Mouse (Mus musculus) inflammation-experienced regulatory T-cells, adult 6 months (primary cell): Measurements from ENCODE around the gene Zfp182. TPM values are rescaled to one million over a fixed set of nuclear protein-coding genes. Genes with fewer than 3 reads are reported as not detected.

Experiments
- ATAC-seq: one replicate; pipeline ENCODE4 v1.8.0; 2017
- polyA plus RNA-seq, 3 experiments: library from polyadenylated mRNA; unstranded; fragments of 100-300 nt; shearing (Covaris generic); gene quantifications; one replicate each; pipeline ENCODE4 v1.2.1; 2017

Gene Zfp182
- 10 to 100 TPM; 17.9 to 20.9 (median 20.3) TPM for polyA plus RNA-seq

GRCm38 (mm10) chrX:21061866-21062543, at the start of gene Zfp182:
TSS of gene Zfp182 (minus strand) at chrX:21062316.
- peak; percentile 92 for ATAC-seq

GRCm38 (mm10) chrX:21089867-21090239, 27.7 kb upstream of the Zfp182 start:
- ATAC-seq, result no peak

DNA sequence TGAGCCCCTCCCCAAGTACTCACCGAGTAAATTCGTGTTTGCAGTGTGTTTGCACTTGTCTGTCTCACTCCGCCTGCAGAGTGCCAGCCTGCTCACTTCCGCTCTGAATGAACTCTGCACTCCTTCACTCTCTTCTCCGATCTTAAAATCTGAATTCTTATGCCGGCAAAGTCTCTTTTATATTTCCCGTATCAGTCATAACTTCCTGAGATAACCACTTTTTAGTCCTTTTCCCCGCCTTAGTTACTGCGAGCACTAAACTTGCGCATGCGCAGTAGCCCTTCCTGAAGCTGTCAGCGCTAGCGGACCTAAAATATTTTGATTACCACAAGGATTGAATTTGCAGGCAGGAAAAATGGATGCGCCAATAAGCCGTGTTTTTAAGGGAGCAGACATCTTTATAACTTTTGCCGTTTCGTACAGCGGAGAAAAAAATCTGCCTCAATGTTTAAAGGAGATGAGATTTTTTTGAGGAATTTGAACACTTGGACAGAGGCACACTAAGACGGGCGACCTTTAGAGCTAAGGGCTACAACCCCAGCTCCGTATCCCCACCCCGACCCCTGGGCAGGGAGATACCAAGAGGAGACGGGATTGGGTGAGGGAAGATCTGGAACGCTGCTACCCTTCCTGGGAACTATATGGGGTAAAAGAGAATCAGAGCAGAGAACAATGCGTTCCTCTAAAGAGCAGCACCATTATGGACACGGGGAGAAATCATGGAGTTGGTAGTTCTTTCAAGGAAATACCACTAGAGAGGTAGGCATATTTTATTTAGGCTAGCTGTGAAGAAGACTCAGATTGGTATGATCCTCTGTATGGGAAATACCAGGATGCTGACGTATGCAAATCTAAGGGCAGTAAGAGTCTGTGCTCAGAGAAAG, 27.1 kb upstream of the Zfp182 start, which contains the start of gene Zfp300:
Zfp300 (minus strand) TSS at position 545 of the 884 bp plus-strand sequence.
- peak; percentile 83 for ATAC-seq

DNA sequence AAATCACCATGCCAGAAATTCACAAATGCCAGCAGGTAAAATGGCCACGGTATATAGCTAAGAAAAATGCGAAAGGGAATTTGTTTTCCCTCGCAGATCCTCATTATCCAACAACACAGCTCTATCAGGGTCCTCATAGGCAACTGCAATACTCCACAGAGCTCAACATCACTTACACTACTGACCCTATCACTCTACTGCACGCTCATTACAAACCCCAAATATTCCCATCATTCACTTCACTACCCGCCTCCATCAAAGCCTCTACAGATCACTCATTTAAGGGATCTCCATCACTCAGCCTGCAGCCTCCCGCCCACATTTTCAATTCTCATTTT, 26.5 kb upstream of the Zfp182 start:
- no peak for ATAC-seq

- ATAC-seq, result no peak
Observed at GRCm38 (mm10) chrX:21068106-21068505, 6.0 kb upstream of the Zfp182 start, which contains the start of gene Spaca5. TSS of gene Spaca5 (plus strand) at chrX:21068406.

DNA sequence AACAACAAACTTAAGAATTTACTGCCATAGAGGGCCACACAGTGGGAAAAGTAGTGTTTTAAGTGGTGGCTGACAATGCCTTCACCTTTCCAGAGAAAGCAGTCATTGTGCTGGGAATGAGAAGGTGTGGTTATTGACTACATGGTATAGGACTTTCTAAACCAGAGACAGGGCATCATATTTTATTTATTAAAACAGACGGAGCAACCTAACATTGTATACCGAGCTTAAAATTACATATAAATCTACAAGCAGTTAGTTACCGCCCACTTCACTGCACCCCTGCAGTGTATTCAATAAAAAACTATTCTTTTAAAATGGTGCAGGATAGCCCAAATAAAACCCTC, 401 bp upstream of the Zfp182 start:
- ATAC-seq, result no peak

GRCm38 (mm10) chrX:21061460-21061859, 656 bp downstream of the Zfp182 start:
- peak; percentile 6 for ATAC-seq

GRCm38 (mm10) chrX:20980901-20981300, 81.2 kb downstream of the Zfp182 start:
- ATAC-seq, result no peak

Other genes starting within 250 kb of the Zfp182 start
- gene Timp1, start 192.2 kb downstream of the Zfp182 start, polyA plus RNA-seq, result not detected
- not detected for gene Syn1, start 141.3 kb downstream of the Zfp182 start, polyA plus RNA-seq
- gene Cfp, start 130.8 kb downstream of the Zfp182 start, polyA plus RNA-seq, result 1 to 10 TPM; 4.7 to 6.6 (median 6.3) TPM
- gene Elk1, start 111.7 kb downstream of the Zfp182 start, polyA plus RNA-seq, result 1 to 10 TPM; 3.2 to 6.3 (median 3.4) TPM
- 10 to 100 TPM; 34.8 to 45.2 (median 42.1) TPM for gene Uxt, start 100.3 kb downstream of the Zfp182 start, polyA plus RNA-seq
- not detected for gene Spaca5, start 6.1 kb upstream of the Zfp182 start, polyA plus RNA-seq
- 1 to 10 TPM; 2.8 to 4.5 (median 3.4) TPM for gene Zfp300, start 27.2 kb upstream of the Zfp182 start, polyA plus RNA-seq
- gene Ssxa1, start 53.5 kb upstream of the Zfp182 start, polyA plus RNA-seq, result not detected
- gene Gm21876, start 113.3 kb upstream of the Zfp182 start, polyA plus RNA-seq, result not detected